Mouse (Mus musculus): ENCODE measurements around the gene Agps. TPM values are rescaled to one million over a fixed set of nuclear protein-coding genes. Genes with fewer than 3 reads are reported as not detected.

Agps gene
- polyA plus RNA-seq, 1 experiment from 2014 or later, result 38.2 TPM

GRCm38 (mm10) chr2:75805767-75806166 lies 26.2 kb upstream of the Agps start:
- Histone ChIP-seq H3K9me3 (ENCODE audit: control insufficient read depth, low read length) (no peaks in the 10 kb centered on the region), H3K4me2 (no peak overlapping the region), H3K9ac (ENCODE audit: low read depth, low read length) (no peak overlapping the region), H3K4me3 (ENCODE audit: low read depth, low read length) (no peak overlapping the region), H3K27ac (ENCODE audit: low read depth, low read length) (no peak overlapping the region), H3K4me1 (replicated peaks; ENCODE audit: control insufficient read depth, insufficient read depth, low read length) (no peaks in the 10 kb centered on the region), H3K36me3 (ENCODE audit: control insufficient read depth, insufficient read depth, low read length) (no peaks in the 10 kb centered on the region), H3K27me3 (replicated peaks; ENCODE audit: control insufficient read depth, insufficient read depth, low read length) (no peaks in the 10 kb centered on the region)
- 79% methylated on average over 6 of the region's 6 CpGs for WGBS
- DNase-seq (ENCODE audit: low spot score) (no peak), ATAC-seq (replicated peaks; ENCODE audit: low FRiP score) (no peak)

GRCm38 (mm10) chr2:75806891-75807290 lies 25.1 kb upstream of the Agps start:
- Histone ChIP-seq H3K27ac (ENCODE audit: low read depth, low read length) (no peak overlapping the region), H3K27me3 (replicated peaks; ENCODE audit: control insufficient read depth, insufficient read depth, low read length) (no peaks in the 10 kb centered on the region), H3K9ac (ENCODE audit: low read depth, low read length) (no peak overlapping the region), H3K9me3 (ENCODE audit: control insufficient read depth, low read length) (no peaks in the 10 kb centered on the region), H3K4me2 (no peak overlapping the region), H3K4me1 (replicated peaks; ENCODE audit: control insufficient read depth, insufficient read depth, low read length) (no peaks in the 10 kb centered on the region), H3K36me3 (ENCODE audit: control insufficient read depth, insufficient read depth, low read length) (no peaks in the 10 kb centered on the region), H3K4me3 (ENCODE audit: low read depth, low read length) (no peak overlapping the region)
- ATAC-seq (replicated peaks; ENCODE audit: low FRiP score) (no peak), DNase-seq (ENCODE audit: low spot score) (no peak)
- whole genome bisulfite sequencing, result 82% methylated on average over 3 of the region's 3 CpGs

- no peaks in the 10 kb centered on the region for H3K27me3 ChIP-seq (replicated peaks; ENCODE audit: control insufficient read depth, insufficient read depth, low read length)
- no peaks in the 10 kb centered on the region for H3K9me3 ChIP-seq (ENCODE audit: control insufficient read depth, low read length)
- no peaks in the 10 kb centered on the region for H3K36me3 ChIP-seq (ENCODE audit: control insufficient read depth, insufficient read depth, low read length)
- no peak overlapping the region for H3K27ac ChIP-seq (ENCODE audit: low read depth, low read length)
- H3K4me1 ChIP-seq (replicated peaks; ENCODE audit: control insufficient read depth, insufficient read depth, low read length), result no peaks in the 10 kb centered on the region
- DNase-seq (ENCODE audit: low spot score), result no peak
- no peak for ATAC-seq (replicated peaks; ENCODE audit: low FRiP score)
- H3K4me3 ChIP-seq (ENCODE audit: low read depth, low read length), result no peak overlapping the region
- no peak overlapping the region for H3K9ac ChIP-seq (ENCODE audit: low read depth, low read length)
- no peak overlapping the region for H3K4me2 ChIP-seq
- WGBS, result 92% methylated on average over 5 of the region's 5 CpGs
Observed at GRCm38 (mm10) chr2:75807460-75807859, 24.5 kb upstream of the Agps start.

GRCm38 (mm10) chr2:75814880-75815279 lies 17.1 kb upstream of the Agps start:
- no peaks in the 10 kb centered on the region for H3K9me3 ChIP-seq (ENCODE audit: control insufficient read depth, low read length)
- H3K4me1 ChIP-seq (replicated peaks; ENCODE audit: control insufficient read depth, insufficient read depth, low read length), result peaks cover 2% of the 10 kb centered on the region
- H3K9ac ChIP-seq (ENCODE audit: low read depth, low read length), result no peak overlapping the region
- H3K36me3 ChIP-seq (ENCODE audit: control insufficient read depth, insufficient read depth, low read length), result no peaks in the 10 kb centered on the region
- ATAC-seq (replicated peaks; ENCODE audit: low FRiP score), result no peak
- no peak overlapping the region for H3K4me3 ChIP-seq (ENCODE audit: low read depth, low read length)
- no peak overlapping the region for H3K27ac ChIP-seq (ENCODE audit: low read depth, low read length)
- 77% methylated on average over 13 of the region's 13 CpGs for WGBS
- no peak for DNase-seq (ENCODE audit: low spot score)
- no peak overlapping the region for H3K4me2 ChIP-seq
- H3K27me3 ChIP-seq (replicated peaks; ENCODE audit: control insufficient read depth, insufficient read depth, low read length), result no peaks in the 10 kb centered on the region

DNA sequence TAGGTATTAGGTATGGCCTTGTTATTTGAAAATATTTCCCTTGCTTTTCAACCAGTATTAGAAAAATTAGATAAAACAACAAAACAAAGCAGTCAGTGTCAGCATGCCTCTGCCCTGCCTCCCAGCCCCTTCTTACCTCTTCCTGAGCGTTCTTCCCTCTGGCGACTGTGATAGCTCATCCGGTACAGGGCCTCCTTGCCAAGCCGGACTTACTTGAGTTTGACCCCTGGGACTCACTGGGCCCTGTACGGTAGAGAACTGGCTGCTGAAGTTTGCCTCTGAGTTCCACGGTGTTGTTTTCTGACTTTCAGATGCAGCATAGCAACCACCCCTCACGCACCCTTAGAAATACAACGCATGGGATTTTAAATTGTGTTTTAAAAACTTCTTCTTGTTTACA lies 16.5 kb upstream of the Agps start:
- no peak overlapping the region for H3K4me3 ChIP-seq (ENCODE audit: low read depth, low read length)
- DNase-seq (ENCODE audit: low spot score) (no peak), ATAC-seq (replicated peaks; ENCODE audit: low FRiP score) (no peak)
- no peaks in the 10 kb centered on the region for H3K27me3 ChIP-seq (replicated peaks; ENCODE audit: control insufficient read depth, insufficient read depth, low read length)
- peaks cover 2% of the 10 kb centered on the region for H3K4me1 ChIP-seq (replicated peaks; ENCODE audit: control insufficient read depth, insufficient read depth, low read length)
- H3K27ac ChIP-seq (ENCODE audit: low read depth, low read length), result no peak overlapping the region
- no peaks in the 10 kb centered on the region for H3K36me3 ChIP-seq (ENCODE audit: control insufficient read depth, insufficient read depth, low read length)
- H3K9me3 ChIP-seq (ENCODE audit: control insufficient read depth, low read length), result no peaks in the 10 kb centered on the region
- 68% methylated on average over 8 of the region's 8 CpGs for WGBS
- H3K9ac ChIP-seq (ENCODE audit: low read depth, low read length), result no peak overlapping the region
- H3K4me2 ChIP-seq, result no peak overlapping the region

GRCm38 (mm10) chr2:75816673-75817072 lies 15.3 kb upstream of the Agps start:
- Histone ChIP-seq H3K27ac (ENCODE audit: low read depth, low read length) (no peak overlapping the region), H3K9ac (ENCODE audit: low read depth, low read length) (no peak overlapping the region), H3K9me3 (ENCODE audit: control insufficient read depth, low read length) (no peaks in the 10 kb centered on the region), H3K27me3 (replicated peaks; ENCODE audit: control insufficient read depth, insufficient read depth, low read length) (no peaks in the 10 kb centered on the region), H3K36me3 (ENCODE audit: control insufficient read depth, insufficient read depth, low read length) (no peaks in the 10 kb centered on the region), H3K4me1 (replicated peaks; ENCODE audit: control insufficient read depth, insufficient read depth, low read length) (peaks cover 2% of the 10 kb centered on the region), H3K4me3 (ENCODE audit: low read depth, low read length) (no peak overlapping the region), H3K4me2 (no peak overlapping the region)
- 64% methylated on average over 6 of the region's 6 CpGs for WGBS
- ATAC-seq (replicated peaks; ENCODE audit: low FRiP score) (no peak), DNase-seq (ENCODE audit: low spot score) (no peak)

DNA sequence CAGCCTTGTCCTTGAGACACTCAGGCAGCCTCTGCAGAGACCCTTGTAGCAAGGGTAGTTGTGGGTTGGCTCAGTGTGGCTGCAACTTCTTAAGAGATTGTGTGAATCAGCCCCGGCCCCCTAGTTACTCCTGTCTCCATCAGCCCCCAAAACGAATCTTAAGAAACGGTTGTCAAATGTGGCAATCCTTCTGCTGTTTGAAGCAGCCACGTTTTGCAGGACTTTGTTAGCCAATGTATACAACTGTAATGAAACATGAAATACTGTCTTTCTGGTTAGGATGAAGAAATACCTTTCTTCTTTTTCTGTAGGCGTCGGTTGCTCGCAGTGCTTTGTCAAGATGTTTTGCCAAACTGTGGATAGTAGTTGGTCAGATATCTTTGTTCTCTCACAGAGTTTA lies 13.3 kb upstream of the Agps start:
- Histone ChIP-seq H3K4me3 (ENCODE audit: low read depth, low read length) (no peak overlapping the region), H3K36me3 (ENCODE audit: control insufficient read depth, insufficient read depth, low read length) (no peaks in the 10 kb centered on the region), H3K4me2 (no peak overlapping the region), H3K27me3 (replicated peaks; ENCODE audit: control insufficient read depth, insufficient read depth, low read length) (no peaks in the 10 kb centered on the region), H3K4me1 (replicated peaks; ENCODE audit: control insufficient read depth, insufficient read depth, low read length) (peaks cover 4% of the 10 kb centered on the region), H3K27ac (ENCODE audit: low read depth, low read length) (no peak overlapping the region), H3K9me3 (ENCODE audit: control insufficient read depth, low read length) (no peaks in the 10 kb centered on the region), H3K9ac (ENCODE audit: low read depth, low read length) (no peak overlapping the region)
- no peak for ATAC-seq (replicated peaks; ENCODE audit: low FRiP score)
- 72% methylated on average over 7 of the region's 7 CpGs for WGBS
- DNase-seq (ENCODE audit: low spot score), result no peak

DNA sequence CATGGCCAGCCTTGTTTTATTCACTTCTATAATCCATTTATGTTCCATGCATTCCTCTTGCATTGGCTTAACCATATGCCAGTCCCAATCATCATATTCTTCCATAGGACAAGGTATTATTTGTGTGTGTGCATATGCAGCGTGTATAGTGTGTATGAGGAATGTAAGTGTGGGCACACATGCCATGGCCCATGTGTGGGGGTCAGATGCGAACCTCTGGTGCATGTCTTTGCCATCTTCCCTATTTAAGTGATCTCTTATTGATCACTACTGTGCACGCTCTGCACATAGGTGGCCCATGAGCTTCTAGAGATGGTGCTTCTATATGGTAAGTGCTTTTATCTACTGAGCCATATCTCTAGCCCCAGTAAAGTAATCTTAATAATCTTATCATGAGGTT lies 12.2 kb upstream of the Agps start:
- no peak for ATAC-seq (replicated peaks; ENCODE audit: low FRiP score)
- Histone ChIP-seq H3K9ac (ENCODE audit: low read depth, low read length) (no peak overlapping the region), H3K4me3 (ENCODE audit: low read depth, low read length) (no peak overlapping the region), H3K27ac (ENCODE audit: low read depth, low read length) (no peak overlapping the region), H3K4me1 (replicated peaks; ENCODE audit: control insufficient read depth, insufficient read depth, low read length) (peaks cover 10% of the 10 kb centered on the region), H3K9me3 (ENCODE audit: control insufficient read depth, low read length) (no peaks in the 10 kb centered on the region), H3K27me3 (replicated peaks; ENCODE audit: control insufficient read depth, insufficient read depth, low read length) (no peaks in the 10 kb centered on the region), H3K4me2 (no peak overlapping the region), H3K36me3 (ENCODE audit: control insufficient read depth, insufficient read depth, low read length) (no peaks in the 10 kb centered on the region)
- 88% methylated on average over 3 of the region's 3 CpGs for WGBS
- no peak for DNase-seq (ENCODE audit: low spot score)

- WGBS, result 84% methylated on average over 13 of the region's 13 CpGs
- Histone ChIP-seq H3K4me3 (ENCODE audit: low read depth, low read length) (no peak overlapping the region), H3K4me1 (replicated peaks; ENCODE audit: control insufficient read depth, insufficient read depth, low read length) (peaks cover 11% of the 10 kb centered on the region), H3K36me3 (ENCODE audit: control insufficient read depth, insufficient read depth, low read length) (no peaks in the 10 kb centered on the region), H3K9ac (ENCODE audit: low read depth, low read length) (no peak overlapping the region), H3K9me3 (ENCODE audit: control insufficient read depth, low read length) (no peaks in the 10 kb centered on the region), H3K27me3 (replicated peaks; ENCODE audit: control insufficient read depth, insufficient read depth, low read length) (no peaks in the 10 kb centered on the region), H3K27ac (ENCODE audit: low read depth, low read length) (no peak overlapping the region), H3K4me2 (no peak overlapping the region)
- no peak for DNase-seq (ENCODE audit: low spot score)
- ATAC-seq (replicated peaks; ENCODE audit: low FRiP score), result no peak
Observed at GRCm38 (mm10) chr2:75821971-75822751, 9.8 kb upstream of the Agps start.

All from liver, embryonic 11.5 days (tissue).